Mouse (Mus musculus): ENCODE data around the gene Gstm5.
"Not testable (repeated sequence)": the region's sequence is repeated elsewhere in the genome, so short reads cannot be mapped to it uniquely, and the experiment has no call there.

Gene Gstm5

GRCm38 (mm10) chr3:107895720-107896569 lies at the start of gene Gstm5:
Gene Gstm5, plus strand, starts transcription at chr3:107895821.
- DNase-seq: peak; percentile 75

DNA sequence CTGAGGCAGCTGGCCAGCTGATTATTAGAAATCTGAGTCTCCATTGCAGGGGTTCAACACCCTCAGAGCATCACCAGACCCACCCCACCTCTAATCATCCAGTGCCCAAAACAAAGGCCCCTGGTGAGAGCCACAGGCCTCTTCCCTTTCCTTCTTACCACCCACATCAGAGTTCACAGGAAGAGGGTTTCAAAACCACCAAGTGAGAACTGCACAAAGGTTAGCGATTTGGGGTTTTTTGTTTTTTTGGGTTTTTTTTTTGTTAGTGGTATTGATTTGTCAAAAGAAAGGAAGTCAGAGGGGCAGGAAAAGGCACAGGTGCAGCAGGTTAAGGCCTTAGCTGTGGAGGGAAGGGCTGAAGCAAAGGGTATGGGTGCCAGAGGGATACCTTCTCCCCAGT lies 49.4 kb upstream of the Gstm5 start:
- no peak for DNase-seq

DNA sequence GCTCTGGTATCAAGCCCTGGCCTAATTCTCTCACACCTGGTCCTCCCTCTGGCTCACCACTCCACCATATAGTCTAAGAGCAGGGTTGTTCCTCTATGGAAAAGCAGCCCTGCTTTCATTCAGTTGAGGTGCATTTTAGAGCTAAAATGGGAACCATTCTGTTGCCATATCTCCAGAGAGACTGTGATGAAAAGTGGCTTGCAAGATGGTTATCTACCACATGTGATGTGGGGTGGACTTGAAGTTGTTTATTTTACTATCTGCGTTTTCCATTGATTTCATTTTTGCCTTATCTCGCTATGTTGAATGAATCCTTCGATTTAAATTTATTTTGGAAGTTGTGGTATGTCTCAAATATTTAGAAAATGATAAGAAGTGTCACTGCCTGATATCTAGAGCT lies 48.8 kb upstream of the Gstm5 start:
- no peak for DNase-seq

- DNase-seq: no peak
Observed at GRCm38 (mm10) chr3:107848126-107848525, 47.5 kb upstream of the Gstm5 start.

- DNase-seq: no peak
Observed at GRCm38 (mm10) chr3:107849000-107849692, 46.5 kb upstream of the Gstm5 start.

DNA sequence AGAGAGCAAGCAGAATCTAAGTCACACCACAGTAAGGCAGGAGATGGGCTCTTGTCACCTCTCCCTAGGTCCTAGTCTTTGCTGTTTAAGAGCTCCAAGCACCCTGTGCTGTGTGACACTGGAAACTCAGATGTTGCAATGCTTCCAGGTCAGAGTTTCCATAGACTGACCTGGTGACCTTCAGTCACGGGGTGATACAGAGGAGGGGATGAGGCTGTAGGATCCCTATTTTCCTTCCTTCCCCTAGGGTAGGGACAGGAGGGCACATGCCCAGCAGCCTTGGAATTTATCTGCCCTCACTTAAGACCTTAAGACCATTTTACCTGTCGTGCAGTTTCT lies 46.0 kb upstream of the Gstm5 start:
- no peak for DNase-seq

DNA sequence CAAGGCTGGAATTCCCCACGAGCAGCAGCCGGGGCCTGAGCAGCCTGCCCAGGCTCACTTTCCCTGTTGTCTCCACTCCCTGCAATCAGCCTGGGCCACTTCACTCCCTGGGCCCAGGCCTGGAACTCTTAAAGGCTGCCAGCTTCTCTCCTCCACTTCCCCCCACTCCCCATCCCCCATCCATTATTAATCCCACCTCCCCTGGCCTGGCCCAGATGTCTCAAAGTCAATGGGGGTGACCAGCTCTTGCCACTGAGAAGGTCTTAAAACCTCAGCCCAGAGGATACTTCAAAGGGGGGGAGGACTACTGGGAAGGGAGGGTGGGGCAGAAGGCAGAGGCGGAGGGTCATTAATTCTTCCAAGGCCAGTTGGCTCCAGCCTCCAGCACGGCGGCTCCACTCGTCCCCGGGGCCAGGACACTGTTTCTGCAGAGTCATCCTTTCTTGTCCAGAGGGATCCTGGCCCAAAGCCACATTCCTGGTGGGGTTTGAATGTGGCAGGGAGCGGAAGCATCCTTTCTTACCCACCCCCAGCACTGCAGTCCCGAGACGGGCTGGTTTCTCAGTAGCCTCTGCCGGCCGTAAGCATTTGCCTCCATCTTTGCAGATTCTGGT lies 45.1 kb upstream of the Gstm5 start:
- peak; percentile 52 for DNase-seq

GRCm38 (mm10) chr3:107852786-107853185 lies 42.8 kb upstream of the Gstm5 start:
- DNase-seq: no peak

DNA sequence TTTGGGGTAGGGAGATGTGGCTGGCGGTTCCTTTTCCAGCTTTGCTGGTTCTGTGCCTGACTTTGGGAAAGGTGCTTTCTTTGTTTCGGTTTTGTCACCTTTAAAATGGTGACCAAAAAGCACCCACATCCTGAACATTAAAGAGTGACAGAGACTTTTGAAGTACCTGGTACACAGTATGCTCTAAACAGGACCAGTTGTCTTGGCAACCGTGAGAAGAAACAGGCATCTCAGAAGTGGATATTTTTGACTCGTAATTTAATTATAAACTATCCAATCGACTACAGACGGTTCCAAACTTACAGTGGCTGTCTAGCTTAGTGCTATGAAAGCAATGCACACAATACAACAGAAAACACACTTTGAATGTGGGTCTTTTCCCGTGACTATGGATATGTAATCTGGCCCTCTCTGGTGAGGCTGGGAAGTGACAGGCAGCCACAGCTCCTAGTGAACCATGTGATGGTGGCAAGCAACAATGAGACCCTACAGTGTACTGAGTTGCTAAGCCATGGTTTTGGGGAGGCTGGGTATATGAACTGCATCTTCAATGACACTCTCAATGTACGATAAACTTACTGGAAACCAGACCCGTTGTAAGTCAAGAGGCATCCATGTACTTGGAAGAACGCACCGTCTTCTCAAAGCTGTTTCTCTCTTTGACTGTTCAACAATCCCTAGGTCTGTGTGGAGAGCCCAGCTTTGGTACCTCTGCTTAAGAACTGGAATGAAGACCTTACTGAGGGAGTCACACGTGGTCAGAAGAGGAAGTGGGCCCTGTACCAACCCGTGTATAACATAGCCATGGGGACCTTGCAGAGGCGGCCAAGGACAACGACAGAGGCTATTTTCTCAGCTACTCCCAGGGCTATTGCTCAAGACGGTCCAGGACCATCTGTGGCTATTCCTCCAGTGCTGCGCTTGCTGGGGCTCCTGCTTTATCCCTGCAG lies 42.1 kb upstream of the Gstm5 start:
- no peak for DNase-seq

GRCm38 (mm10) chr3:107855368-107855767 lies 40.3 kb upstream of the Gstm5 start:
- no peak for DNase-seq

- DNase-seq: no peak
Observed at GRCm38 (mm10) chr3:107857646-107858045, 38.0 kb upstream of the Gstm5 start.

- not testable (repeated sequence) for DNase-seq
Observed at GRCm38 (mm10) chr3:107861483-107861882, 34.1 kb upstream of the Gstm5 start.

GRCm38 (mm10) chr3:107862471-107862870 lies 33.1 kb upstream of the Gstm5 start:
- DNase-seq: no peak

GRCm38 (mm10) chr3:107863471-107863870 lies 32.1 kb upstream of the Gstm5 start:
- no peak for DNase-seq

DNA sequence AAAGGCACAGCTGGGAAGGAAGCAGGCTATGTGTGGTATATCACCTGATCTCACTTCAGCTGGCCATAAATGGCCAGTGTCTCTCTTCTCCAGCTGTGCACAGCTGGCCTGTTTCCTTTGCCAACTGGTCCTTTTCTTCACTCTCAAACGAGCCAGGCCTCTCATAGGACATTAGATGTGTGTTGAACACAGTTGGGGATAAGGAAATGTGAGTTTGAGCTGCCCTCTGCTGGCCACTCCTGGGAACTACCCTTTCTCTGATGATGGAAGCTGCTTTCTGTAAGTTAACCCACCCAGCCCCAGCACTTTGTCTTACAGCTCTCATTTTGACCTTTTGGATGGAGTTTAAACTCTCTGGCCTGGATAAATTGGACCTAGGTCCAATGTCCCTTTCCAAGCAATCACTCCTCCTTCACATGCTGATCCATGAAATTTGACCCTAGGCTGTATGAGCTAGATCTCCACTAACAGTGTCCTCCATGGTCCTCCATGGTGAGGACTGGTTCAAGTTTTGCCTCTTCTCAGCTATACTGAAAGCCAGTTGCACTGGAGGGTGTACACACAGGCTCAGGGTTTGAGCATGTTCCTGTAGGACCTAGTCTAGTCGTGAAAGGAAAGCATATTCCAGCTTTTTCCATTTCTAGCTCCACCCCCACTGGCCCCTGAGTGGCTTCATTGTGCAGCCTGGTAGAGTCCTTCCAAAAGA lies 31.6 kb upstream of the Gstm5 start:
- DNase-seq: peak; percentile 92

DNA sequence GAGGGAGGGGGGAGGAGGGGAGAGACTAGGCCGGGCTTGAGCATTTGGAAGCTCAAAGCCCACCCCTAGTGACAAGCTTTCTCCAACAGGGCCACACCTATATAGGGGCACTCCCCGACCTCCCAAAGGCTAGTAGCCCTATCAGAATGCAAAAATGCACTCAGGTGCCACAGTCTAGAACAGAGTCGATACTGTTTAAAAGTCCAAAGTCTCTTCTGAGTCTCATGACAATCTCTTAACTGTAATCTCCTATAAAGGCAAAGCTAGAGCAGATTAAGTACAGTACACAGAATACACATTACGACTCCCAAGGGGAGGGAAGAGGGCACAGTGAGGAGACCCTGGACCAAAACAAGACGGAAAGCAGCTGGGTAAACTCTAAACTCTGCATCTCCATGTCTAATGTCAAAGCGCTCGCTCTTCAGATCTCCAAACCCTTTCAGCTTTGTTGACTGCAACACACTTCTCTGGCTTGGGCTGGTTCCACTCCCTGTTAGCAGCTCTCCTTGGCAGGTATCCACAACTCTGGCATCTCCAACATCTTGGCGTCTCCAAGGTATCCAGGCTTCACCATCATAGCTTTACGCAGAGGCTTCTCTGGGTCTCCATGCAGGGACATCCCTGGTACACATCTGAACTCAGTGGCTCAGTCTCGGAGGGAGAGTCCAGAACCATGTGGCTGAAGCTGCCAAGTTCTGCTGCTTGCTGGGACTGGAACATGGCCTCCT lies 30.1 kb upstream of the Gstm5 start:
- DNase-seq: no peak

DNA sequence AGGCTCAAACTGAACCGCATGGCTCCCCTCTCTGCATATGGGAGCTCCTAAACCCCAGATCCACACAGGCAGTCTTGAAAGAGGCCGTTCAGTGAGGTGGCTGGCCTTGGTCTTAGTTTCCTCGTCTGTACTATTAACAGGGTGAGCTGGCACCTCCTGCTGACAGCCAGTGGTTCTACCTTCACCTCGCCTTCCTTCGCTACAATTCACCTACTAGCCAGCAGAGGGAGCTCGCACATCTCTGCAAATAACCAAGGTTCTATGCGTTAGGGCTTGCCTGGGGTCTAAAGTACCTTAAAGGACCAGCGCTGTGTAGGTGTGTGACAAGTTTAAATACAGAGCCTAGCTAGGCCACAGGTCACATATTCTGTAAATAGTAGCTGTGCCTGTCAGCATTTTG lies 28.5 kb upstream of the Gstm5 start:
- peak; percentile 76 for DNase-seq

DNA sequence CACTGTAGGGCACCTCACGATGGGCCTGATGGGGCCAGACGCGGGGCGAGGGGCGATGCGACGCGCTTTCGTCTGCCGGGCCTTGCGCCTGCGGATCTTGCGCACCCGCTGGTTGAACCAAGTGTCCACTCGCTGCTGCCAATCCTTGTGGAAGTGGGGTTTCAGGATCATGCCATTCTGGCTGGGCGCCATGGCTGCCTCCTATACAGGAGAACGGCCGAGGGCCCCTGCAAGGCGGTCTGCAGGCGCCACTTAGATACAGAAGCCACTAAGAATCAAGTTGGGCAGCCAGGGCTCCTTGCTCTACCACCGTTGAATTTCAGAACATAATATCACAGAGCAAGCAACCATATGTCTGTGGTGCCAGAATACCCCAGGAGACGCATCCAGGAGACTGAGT lies 27.2 kb upstream of the Gstm5 start:
- no peak for DNase-seq

DNA sequence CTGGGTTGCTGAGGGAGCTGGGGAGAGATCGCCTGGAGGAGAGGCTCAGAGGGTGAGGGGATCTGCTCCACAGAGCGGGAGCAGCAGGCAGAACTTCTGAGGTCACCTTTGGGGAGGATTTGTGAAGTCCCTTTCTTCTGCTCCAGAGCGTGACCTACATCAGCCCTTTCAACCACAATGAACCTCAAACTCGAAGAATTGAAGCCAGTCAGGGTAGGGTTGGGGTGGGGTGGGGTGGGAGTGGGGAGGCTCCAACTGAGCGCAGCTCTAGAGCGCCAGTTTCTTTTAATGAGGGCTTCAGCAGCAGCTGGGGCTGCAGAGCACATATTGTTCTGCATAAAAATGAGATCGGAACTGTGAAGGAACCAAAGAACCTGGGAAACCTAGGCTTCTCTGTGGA lies 26.5 kb upstream of the Gstm5 start:
- DNase-seq: no peak

- DNase-seq: no peak
Observed at GRCm38 (mm10) chr3:107869925-107870324, 25.7 kb upstream of the Gstm5 start.

Measured in right cerebral cortex, postnatal 4 days (tissue).